Mouse (Mus musculus): Measurements from ENCODE around the gene Zfp940. TPM values are rescaled to one million over a fixed set of nuclear protein-coding genes. Genes with fewer than 3 reads are reported as not detected.

The Zfp940 gene
- total RNA-seq (2023) = 3.8 to 4.8 TPM (median 4.7 TPM) in 4 replicates

DNA sequence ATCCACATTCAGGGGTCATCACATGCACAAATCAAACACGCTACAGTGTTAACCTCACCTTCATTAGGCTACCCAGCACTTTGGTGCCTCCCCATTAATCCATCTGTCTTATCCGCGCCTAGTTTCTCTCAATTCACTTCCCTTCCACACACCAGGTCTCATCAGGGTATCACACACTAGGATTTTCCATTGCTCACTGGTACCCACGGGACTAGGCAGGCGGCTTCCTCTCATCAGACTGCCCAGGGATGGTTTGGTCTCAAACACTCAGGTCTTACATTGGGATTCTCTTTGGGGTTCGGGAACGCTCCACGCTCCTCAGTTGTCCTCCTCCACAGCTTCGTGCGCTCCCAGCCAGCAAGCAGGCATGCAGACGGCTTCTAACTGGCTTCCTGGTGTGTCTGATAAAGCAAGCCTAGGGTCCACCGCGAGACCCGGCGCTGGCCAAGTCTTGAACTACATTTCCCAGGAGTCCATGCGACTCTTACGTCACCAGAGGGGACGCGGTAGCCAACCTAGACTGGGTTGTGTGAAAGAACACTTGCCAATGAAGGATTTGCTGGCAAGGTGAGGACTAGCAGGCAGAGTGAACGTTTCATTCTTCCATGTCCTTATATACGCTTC, at the start of gene Zfp940:
TSS of gene Zfp940 (minus strand) at position 451 of the 624 bp plus-strand sequence.

DNA sequence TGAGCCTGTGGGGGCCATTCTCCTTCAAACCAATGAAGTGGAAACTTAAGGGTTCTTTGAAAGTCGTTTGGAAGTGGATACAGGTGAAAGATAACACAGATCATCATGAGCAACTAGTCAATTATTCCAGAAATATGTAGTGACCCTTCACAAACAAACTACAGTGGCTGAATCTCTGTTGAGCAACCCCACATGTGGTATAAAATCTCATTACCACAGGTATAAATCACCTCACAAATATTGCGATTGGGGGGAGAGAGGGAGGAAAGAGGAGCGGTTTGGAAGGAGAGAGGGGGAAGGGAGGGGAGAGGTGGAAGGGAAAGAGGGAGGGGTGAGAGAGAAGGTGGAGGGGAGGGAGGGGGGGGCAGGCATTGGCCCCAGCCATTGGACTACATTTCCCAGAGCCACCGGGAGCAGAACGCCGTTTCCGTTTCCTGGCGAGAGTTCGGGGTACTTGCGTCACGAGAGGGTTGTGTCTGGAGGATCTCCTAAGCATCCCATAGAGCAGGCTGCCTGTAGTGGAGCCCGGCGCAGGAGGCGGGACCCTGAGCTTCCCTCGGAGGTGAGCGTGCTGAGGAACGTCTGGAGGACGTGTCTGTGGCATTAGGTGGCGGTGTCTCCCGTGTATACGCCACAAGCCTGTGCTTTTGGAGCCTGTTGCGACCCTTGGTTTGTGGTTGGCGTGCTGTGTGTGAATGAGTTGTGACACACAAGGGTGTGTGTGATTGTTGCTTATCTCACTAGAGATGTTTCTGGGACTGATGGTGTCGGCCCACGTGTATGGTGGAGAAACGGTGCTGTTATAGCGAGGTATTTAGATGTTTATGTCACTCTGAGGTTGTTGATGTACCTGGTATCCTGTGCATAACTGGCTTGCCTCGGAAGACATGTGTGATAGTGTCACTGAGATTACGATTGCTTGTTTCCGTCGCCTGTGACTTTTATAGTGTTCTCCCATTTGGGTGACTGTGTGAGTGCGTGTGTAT, 6.4 kb upstream of the Zfp940 start, which contains the start of gene Zfp420:
TSS of gene Zfp420 (plus strand) at position 448 of the 986 bp plus-strand sequence.

DNA sequence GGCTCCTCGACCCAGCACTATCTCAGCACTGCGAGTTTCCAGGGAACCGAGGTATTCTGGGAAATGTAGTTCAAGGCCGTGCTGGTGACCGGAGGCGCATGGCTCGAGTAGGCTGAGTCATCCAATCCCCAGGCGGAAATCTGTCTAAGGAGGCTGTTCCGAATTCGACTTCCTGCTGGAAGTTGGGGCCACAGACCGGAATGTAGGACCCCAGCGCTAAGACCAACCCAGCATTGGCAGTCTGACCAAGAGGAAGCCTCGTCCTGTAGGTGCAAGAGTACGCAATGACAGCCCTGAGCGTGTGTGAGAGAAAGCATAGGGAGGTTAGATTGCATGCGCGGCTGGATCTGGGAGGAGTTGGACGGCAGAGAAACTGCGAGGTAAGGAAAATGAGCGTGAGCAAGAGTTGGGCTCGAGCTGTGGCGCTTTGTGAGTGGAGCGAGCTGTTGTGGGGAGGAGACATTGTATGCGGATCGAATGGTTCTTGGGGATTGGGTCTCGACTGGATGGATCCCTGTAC, 37.5 kb downstream of the Zfp940 start, which contains the start of gene Zfp790:
TSS of gene Zfp790 (plus strand) at position 205 of the 520 bp plus-strand sequence.

GRCm38 (mm10) chr7:29783871-29784551, 69.5 kb downstream of the Zfp940 start, which contains the start of gene Zfp30:
Gene Zfp30, plus strand, starts transcription at chr7:29783998.

Other genes with a start within 250 kb of the Zfp940 start
- gene Catsperg2, start 126.6 kb downstream of the Zfp940 start, total RNA-seq (2023) = 0.39 TPM in 1 of 4 replicates, not detected in the others
- 16.7 to 19.0 TPM (median 18.4 TPM) in 4 replicates for gene Zfp84, start 85.1 kb downstream of the Zfp940 start, total RNA-seq (2023)
- gene Zfp30, start 69.7 kb downstream of the Zfp940 start, total RNA-seq (2023) = 0.49 to 0.76 TPM (median 0.56 TPM) in 4 replicates
- gene Zfp790, start 37.6 kb downstream of the Zfp940 start, total RNA-seq (2023) = 9.1 to 11.9 TPM (median 10.4 TPM) in 4 replicates
- gene Zfp420, start 6.3 kb upstream of the Zfp940 start, total RNA-seq (2023) = 11.6 to 16.9 TPM (median 15.0 TPM) in 4 replicates
- gene Zfp27, start 52.9 kb upstream of the Zfp940 start, total RNA-seq (2023) = 7.7 to 11.1 TPM (median 10.1 TPM) in 4 replicates
- 2.9 to 5.3 TPM (median 4.5 TPM) in 4 replicates for gene Zfp383, start 54.6 kb upstream of the Zfp940 start, total RNA-seq (2023)
- gene Zfp74, start 100.4 kb upstream of the Zfp940 start, total RNA-seq (2023) = 8.1 to 11.9 TPM (median 10.2 TPM) in 4 replicates
- gene Zfp568, start 130.3 kb upstream of the Zfp940 start, total RNA-seq (2023) = 21.7 to 29.4 TPM (median 24.5 TPM) in 4 replicates
- gene Zfp14, start 197.7 kb upstream of the Zfp940 start, total RNA-seq (2023) = 2.8 to 4.2 TPM (median 2.9 TPM) in 4 replicates
- 2.3 to 4.9 TPM (median 4.0 TPM) in 4 replicates for gene Zfp82, start 219.2 kb upstream of the Zfp940 start, total RNA-seq (2023)
- gene Gm26920, start 236.7 kb upstream of the Zfp940 start, total RNA-seq (2023) = 1.4 TPM in 1 of 4 replicates, not detected in the others
- gene Zfp566, start 236.9 kb upstream of the Zfp940 start, total RNA-seq (2023) = 3.4 to 7.1 TPM (median 5.3 TPM) in 4 replicates
- 21.4 to 32.3 TPM (median 22.1 TPM) in 4 replicates for gene Zfp260, start 241.1 kb upstream of the Zfp940 start, total RNA-seq (2023)

Data from B cell, adult 62 days (primary cell).